In the genomic region with DNA sequence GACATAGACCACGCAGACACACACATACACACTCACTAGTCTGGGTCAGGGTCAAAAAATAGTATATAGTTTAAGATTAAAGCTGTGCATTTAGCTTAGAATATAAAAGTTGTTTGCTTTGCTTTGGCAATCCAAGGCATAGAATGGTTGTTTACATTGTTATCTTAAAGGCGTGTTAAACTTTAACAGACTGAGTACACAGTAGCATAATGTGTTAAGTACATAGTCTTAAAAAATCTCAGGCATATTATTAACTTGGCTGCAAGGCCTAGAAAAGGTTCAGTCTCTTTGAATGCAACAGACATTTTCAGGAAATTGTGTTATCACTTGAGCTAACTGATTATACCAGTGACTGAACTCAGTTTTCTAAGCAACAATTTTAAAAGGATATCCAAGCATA, we compare ENCODE assay signal across 22 mouse cellular contexts. TPM values are rescaled to one million over a fixed set of nuclear protein-coding genes. Genes with fewer than 3 reads are reported as not detected.
"Had no signal": no experiment of that assay in that cellular context is flagged by ENCODE, and none has a peak within 500 bp of the region (broad histone marks: within the 10 kb centered on the region; RNA-seq: fewer than 3 reads in every experiment).

No protein-coding gene starts in this region.

- H3K9ac ChIP-seq: hindbrain, embryonic 14.5 days; limb, embryonic 12.5 days; limb, embryonic 15.5 days; liver, embryonic 12.5 days; liver, embryonic 15.5 days; lung, embryonic 15.5 days; neural tube, embryonic 13.5 days had no signal

- H3K9me3 ChIP-seq: limb, embryonic 12.5 days; limb, embryonic 15.5 days; liver, embryonic 12.5 days; liver, embryonic 15.5 days; lung, embryonic 15.5 days; neural tube, embryonic 13.5 days had no signal

- H3K4me1 ChIP-seq: limb, embryonic 12.5 days; limb, embryonic 15.5 days; liver, embryonic 12.5 days; liver, embryonic 15.5 days; lung, embryonic 15.5 days; neural tube, embryonic 13.5 days had no signal

- H3K27ac ChIP-seq: hindbrain, embryonic 14.5 days; hindbrain, postnatal 0 days; limb, embryonic 12.5 days; limb, embryonic 15.5 days; liver, embryonic 12.5 days; liver, embryonic 15.5 days; neural tube, embryonic 13.5 days had no signal

- H3K4me2 ChIP-seq: hindbrain, embryonic 14.5 days; limb, embryonic 12.5 days; limb, embryonic 15.5 days; liver, embryonic 12.5 days; liver, embryonic 15.5 days; lung, embryonic 15.5 days; midbrain, embryonic 11.5 days; neural tube, embryonic 13.5 days had no signal

- H3K4me3 ChIP-seq: limb, embryonic 12.5 days; limb, embryonic 15.5 days; liver, embryonic 12.5 days; liver, embryonic 15.5 days; lung, embryonic 15.5 days; myocyte; neural tube, embryonic 13.5 days had no signal

- ATAC-seq: hindbrain, postnatal 0 days; inflammation-experienced regulatory T-cells, adult 6 months; liver, embryonic 12.5 days had no signal

- H3K27me3 ChIP-seq: limb, embryonic 12.5 days; limb, embryonic 15.5 days; liver, embryonic 12.5 days; liver, embryonic 15.5 days; lung, embryonic 15.5 days; neural tube, embryonic 13.5 days had no signal

- H3K36me3 ChIP-seq: limb, embryonic 12.5 days; limb, embryonic 15.5 days; liver, embryonic 12.5 days; liver, embryonic 15.5 days; lung, embryonic 15.5 days; neural tube, embryonic 13.5 days had no signal

- DNase-seq: kidney, adult 18-20 months; kidney, adult 9 months; kidney, postnatal 14 days; kidney, postnatal 4 days; left cerebral cortex, postnatal 4 days; lung, postnatal 4 days; midbrain, embryonic 14.5 days; retina, postnatal 1 day; thymus, postnatal 25 days had no signal

RNA-seq across cellular contexts. Expression of a gene that starts 56.3 kb away (rescaled TPM):
- polyA plus RNA-seq: liver, embryonic 15.5 days; small intestine, adult 2 months; spleen, adult 2 months had no signal
